Mouse (Mus musculus) intestine, embryonic 15.5 days (tissue): ENCODE results near the gene Cntnap1. TPM values are rescaled to one million over a fixed set of nuclear protein-coding genes. Genes with fewer than 3 reads are reported as not detected.

Experiments
- ATAC-seq: fragments of 200-750 bp; cut with Nextera tagmentation; 2 replicates; pipeline ENCODE4 v1.8.0; 2017; ENCODE audit warnings: moderate TSS enrichment, moderate library complexity
- H3K27ac ChIP-seq: fragments of 300-500 bp; sonication (generic); 2 replicates; pipeline ENCODE4 v1.5.1; 2015; ENCODE audit warnings: mild to moderate bottlenecking, inconsistent platforms
- H3K27me3 ChIP-seq: fragments of 300-500 bp; sonication (generic); replicated peaks from 2 replicates; pipeline ENCODE4 v1.6.1; 2015; ENCODE audit warnings: inconsistent platforms
- H3K36me3 ChIP-seq: fragments of 300-500 bp; sonication (generic); 2 replicates; pipeline ENCODE4 v1.6.1; 2015; ENCODE audit warnings: inconsistent platforms
- H3K4me1 ChIP-seq: fragments of 300-500 bp; sonication (generic); replicated peaks from 2 replicates; pipeline ENCODE4 v1.6.1; 2015; ENCODE audit warnings: inconsistent platforms
- H3K4me2 ChIP-seq: fragments of 300-500 bp; sonication (generic); replicated peaks from 2 replicates; pipeline ENCODE4 v1.6.1; 2015; ENCODE audit warnings: mild to moderate bottlenecking, inconsistent platforms
- H3K4me3 ChIP-seq: fragments of 300-500 bp; sonication (generic); replicated peaks from 2 replicates; pipeline ENCODE4 v1.5.1; 2015; ENCODE audit warnings: inconsistent platforms
- H3K9ac ChIP-seq: fragments of 300-500 bp; sonication (generic); 2 replicates; pipeline ENCODE4 v1.6.1; 2015; ENCODE audit warnings: inconsistent platforms
- H3K9me3 ChIP-seq: fragments of 300-500 bp; sonication (generic); 2 replicates; pipeline ENCODE4 v1.6.1; 2016; ENCODE audit warnings: inconsistent platforms
- WGBS: fragments of 180-500 bp; shearing (Covaris S2); methylation state at CpG from one replicate; pipeline ENCODE4 v1.1.7; 2015; 5-methylcytosine and 5-hydroxymethylcytosine counted together
- polyA plus RNA-seq: library from polyadenylated mRNA; unstranded; fragments of >200 nt; fragmentation: Nextera tagmentation; extraction: Ambion mirVana; gene quantifications from 2 replicates; pipeline ENCODE4 v1.2.1, GENCODE M21; 2015

Cntnap1 gene
- polyA plus RNA-seq, 1 experiment from 2014 or later = 0.82 TPM

DNA sequence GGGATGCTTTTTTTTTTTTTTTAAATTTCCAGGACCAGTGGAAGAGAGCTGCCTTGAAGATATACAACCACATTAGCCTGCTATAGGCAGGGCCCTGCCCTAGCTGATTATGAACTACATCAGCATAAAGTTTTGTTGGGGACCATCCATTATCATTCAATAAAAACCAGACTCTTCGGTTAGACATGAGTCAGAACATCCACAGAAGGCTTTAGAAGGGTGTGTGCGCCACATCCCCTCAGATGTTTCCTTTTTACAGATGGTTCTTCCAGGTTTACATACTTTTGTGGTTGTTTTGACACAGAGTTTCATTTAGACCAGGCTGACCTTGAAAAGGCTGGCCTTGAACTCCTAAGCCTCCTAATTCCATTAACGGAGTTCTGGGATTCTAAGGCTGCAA, 54.0 kb downstream of the Cntnap1 start:
- WGBS = 85% methylated on average over 3 of the region's 3 CpGs
- ATAC-seq = no peak

DNA sequence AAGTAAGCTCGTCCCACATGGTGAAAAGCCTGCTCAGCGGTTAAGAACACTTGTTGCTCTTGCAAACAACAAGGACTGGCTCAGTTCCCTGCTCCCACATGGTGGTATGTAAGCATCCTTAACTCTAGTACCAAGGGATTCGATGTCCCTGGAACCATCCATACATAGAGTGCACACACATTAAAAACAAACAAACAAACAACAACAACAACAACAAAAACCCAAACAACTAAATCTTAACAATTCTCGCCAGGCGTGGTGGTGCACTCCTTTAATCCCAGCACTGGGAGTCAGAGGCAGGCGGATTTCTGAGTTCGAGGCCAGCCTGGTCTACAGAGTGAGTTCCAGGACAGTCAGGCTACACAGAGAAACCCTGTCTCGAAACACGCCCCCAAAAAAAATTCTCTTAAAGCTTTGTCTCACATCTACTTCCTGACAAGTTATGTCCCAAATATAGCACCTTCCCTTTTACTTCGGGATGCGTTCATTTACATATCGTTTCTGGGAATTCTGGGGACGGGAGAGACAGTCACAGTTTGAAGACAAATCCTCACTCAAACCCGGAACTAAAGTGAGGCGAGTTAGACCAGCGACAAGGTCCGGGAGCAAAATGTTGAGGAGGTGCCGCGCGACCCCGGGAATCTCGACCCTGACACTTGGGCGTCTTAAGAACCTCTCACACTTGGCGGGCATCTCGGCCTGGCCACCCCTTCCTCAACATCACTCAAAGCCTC, 55.2 kb downstream of the Cntnap1 start:
- Histone ChIP-seq H3K9me3 (no peaks in the 10 kb centered on the region), H3K4me3 (peak overlapping the region; percentile 69), H3K4me1 (peaks cover 31% of the 10 kb centered on the region), H3K4me2 (peak overlapping the region; percentile 79), H3K27ac (peak overlapping the region; percentile 33; the same call in 1 of the 2 replicates), H3K27me3 (no peaks in the 10 kb centered on the region), H3K9ac (peak overlapping the region; percentile 70), H3K36me3 (no peaks in the 10 kb centered on the region)
- no peak for ATAC-seq
- WGBS = 18% methylated on average over 25 of the region's 25 CpGs

More for the DNA sequence above, 54.0 kb downstream of the Cntnap1 start:
- no peak overlapping the region for H3K9ac ChIP-seq
- H3K36me3 ChIP-seq = no peaks in the 10 kb centered on the region
- peaks cover 19% of the 10 kb centered on the region for H3K4me1 ChIP-seq
- no peak overlapping the region for H3K4me3 ChIP-seq
- no peaks in the 10 kb centered on the region for H3K9me3 ChIP-seq
- no peaks in the 10 kb centered on the region for H3K27me3 ChIP-seq
- H3K4me2 ChIP-seq = no peak overlapping the region
- H3K27ac ChIP-seq = no peak overlapping the region

DNA sequence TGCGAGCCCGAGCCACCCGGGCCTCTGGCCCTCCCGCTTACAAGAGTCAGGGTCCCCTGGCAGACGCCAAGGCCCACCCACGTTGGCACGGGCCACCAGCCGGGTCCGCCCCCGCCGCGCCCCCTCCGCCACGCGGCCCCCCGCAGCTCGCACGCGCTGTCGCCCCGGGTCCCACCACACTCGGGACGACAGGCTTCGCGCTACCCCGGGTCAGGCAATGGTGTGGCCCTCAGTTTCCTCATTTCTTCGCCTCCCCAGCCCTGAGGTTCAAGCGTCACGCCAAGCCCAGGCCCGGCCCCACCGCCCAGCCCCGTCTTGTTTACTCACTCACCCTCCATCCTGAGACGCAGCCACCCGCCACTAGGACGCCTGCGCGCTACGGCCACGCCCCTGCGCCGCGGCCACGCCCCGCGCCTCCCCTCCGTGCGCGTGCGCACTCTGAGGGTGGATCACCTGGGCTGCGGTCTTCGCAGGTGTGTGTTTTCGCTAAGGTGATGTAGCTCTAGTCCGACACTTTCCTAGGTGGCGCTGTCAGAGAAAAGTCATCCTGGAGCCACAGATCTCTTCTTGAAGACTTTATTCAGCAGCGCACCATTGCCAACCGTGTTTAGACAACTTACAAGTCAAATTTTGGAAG, 55.9 kb downstream of the Cntnap1 start, which contains the start of gene Ezh1:
Ezh1 (minus strand) TSS at position 399 of the 637 bp plus-strand sequence.
- peak; percentile 98 for ATAC-seq
- H3K36me3 ChIP-seq = no peaks in the 10 kb centered on the region
- H3K9me3 ChIP-seq = no peaks in the 10 kb centered on the region
- no peaks in the 10 kb centered on the region for H3K27me3 ChIP-seq
- peak within 1 kb of the TSS; percentile 79 for H3K4me2 ChIP-seq
- peak within 1 kb of the TSS; percentile 33; the same call in 1 of the 2 replicates for H3K27ac ChIP-seq
- WGBS = 1% methylated on average over 56 of the region's 56 CpGs
- peak within 1 kb of the TSS; percentile 70 for H3K9ac ChIP-seq
- peak within 1 kb of the TSS; percentile 69 for H3K4me3 ChIP-seq
- peaks cover 34% of the 10 kb centered on the region for H3K4me1 ChIP-seq

DNA sequence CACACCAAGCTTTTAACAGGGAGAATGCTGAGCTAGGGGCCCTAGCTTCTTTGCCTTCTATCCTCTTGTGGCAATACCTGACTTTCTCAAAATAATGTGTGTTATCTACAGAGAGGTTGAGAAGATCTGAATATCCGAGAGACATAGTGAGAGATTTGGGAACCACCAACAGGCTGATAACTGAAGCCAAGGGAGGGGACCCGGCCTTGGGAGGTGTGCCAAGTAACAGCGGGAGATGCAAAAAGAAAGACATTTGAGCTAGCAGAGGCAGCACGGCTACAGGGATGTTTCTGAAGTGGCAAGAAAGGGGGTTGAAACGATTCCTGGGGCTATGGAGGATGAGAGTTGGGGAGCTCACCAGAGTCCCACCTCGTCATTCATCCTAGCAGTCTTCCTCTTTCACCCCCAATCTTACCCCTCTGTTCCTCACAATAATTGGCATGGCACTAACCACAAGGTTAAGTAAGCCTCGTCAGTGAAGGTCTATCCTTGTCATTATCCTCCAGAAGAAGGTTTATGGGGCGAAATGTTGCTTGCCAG, 59.1 kb downstream of the Cntnap1 start:
- 47% methylated on average over 8 of the region's 8 CpGs for WGBS
- Histone ChIP-seq H3K36me3 (no peaks in the 10 kb centered on the region), H3K27ac (peak overlapping the region; percentile 84), H3K4me3 (no peak overlapping the region), H3K4me1 (peaks cover 45% of the 10 kb centered on the region), H3K9ac (no peak overlapping the region), H3K4me2 (0 out of 2 replicates have a peak overlapping the region, but pooled peaks have one; percentile 56), H3K9me3 (no peaks in the 10 kb centered on the region), H3K27me3 (no peaks in the 10 kb centered on the region)
- no peak for ATAC-seq

DNA sequence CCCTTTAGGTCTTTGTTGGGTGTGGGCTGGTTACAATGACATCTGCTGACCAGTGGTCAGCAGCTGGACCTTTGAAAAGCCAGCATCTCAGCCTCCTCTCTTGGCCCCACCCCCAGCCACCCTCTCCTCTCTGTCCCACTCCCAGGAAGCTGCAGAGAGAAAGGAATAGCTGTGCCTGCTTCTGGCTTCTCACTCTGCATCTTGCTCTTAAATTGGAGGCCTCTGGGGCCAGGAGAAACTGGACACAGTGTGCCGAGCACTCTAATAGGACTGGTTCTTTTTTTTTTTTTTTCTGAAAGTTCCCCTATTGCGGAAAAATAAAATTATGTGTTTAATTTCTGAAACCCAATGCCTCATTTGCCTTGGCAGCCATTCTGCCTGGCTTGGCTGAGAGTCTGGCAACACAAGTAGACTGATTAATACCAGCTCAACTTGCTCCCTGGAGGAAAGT, 59.8 kb downstream of the Cntnap1 start:
- H3K9ac ChIP-seq = no peak overlapping the region
- ATAC-seq = no peak
- no peaks in the 10 kb centered on the region for H3K27me3 ChIP-seq
- H3K9me3 ChIP-seq = no peaks in the 10 kb centered on the region
- H3K4me3 ChIP-seq = no peak overlapping the region
- peak overlapping the region; percentile 56; the same call in 1 of the 2 replicates for H3K4me2 ChIP-seq
- no peaks in the 10 kb centered on the region for H3K36me3 ChIP-seq
- H3K4me1 ChIP-seq = peaks cover 39% of the 10 kb centered on the region
- 31% methylated on average over 2 of the region's 2 CpGs for WGBS
- H3K27ac ChIP-seq = peak overlapping the region; percentile 84

DNA sequence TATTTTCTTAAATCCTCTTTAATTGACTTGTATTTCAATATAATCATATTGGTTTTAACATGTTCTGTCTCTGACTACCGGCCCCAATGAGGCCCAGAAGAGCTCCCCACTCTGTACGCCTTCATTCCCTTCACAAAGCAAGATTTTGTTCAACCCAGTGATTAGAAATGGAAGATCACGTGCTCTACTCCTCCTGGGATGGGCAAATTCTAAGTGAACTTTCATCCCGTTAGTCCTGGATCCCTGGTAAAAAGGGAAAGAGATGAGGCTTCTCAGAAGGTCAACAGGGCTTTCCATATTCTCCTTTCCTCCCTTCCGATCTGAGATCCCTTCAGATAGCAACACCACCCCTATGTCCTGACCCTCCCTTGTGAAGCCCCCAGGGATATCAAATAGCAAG, 60.2 kb downstream of the Cntnap1 start:
- Histone ChIP-seq H3K4me1 (peaks cover 35% of the 10 kb centered on the region), H3K4me2 (peak overlapping the region; percentile 56), H3K36me3 (no peaks in the 10 kb centered on the region), H3K27me3 (no peaks in the 10 kb centered on the region), H3K4me3 (no peak overlapping the region), H3K9ac (0 out of 2 replicates have a peak overlapping the region, but pooled peaks have one; percentile 2), H3K27ac (peak overlapping the region; percentile 84), H3K9me3 (no peaks in the 10 kb centered on the region)
- 28% methylated on average over 5 of the region's 5 CpGs for WGBS
- ATAC-seq = no peak

DNA sequence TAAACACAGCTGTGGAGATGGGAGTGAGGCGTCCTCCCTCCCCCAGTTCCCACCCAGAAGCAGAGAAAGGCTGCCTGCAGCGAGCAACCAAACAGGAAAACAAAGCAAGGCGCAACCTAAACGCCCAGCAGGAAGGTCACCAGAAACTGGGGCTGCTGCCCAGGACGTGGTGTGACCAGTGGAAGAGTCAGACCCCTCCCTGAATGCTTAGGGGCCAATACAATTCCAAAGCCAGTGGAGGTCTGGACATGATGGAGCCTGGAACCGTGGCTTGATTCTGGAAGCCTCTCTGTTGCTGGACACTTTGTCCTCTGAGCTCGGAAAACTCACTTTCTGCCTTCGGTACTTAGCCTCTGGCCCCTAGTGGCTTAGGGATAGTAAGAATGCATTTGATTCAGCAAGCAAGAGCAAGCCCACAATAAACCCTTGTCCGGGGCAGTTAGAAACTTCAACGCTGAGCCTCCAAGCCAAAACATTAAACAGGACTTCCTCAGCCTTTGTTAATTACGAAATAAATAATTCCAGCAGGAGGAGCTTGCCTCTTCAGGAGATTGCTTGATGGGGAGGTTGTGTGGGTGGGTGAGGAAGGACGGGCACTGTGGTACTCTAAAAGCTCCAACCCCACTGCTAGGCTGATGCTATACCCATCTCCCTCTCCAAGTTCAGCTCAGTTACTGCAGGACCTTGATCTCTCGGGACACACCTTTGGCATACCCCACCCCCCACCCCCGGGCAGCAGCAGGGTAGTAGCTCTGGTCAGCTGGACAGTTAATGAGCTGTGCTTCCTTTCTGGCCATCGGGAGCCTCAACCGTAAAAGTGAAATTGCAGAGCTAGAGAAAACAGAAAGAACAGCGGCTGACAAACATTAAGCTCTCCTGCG, 60.9 kb downstream of the Cntnap1 start:
- Histone ChIP-seq H3K4me2 (peak overlapping the region; percentile 56), H3K9ac (peak overlapping the region; percentile 2), H3K27me3 (no peaks in the 10 kb centered on the region), H3K4me3 (peak overlapping the region; percentile 19), H3K4me1 (peaks cover 35% of the 10 kb centered on the region), H3K9me3 (no peaks in the 10 kb centered on the region), H3K27ac (peak overlapping the region; percentile 84), H3K36me3 (no peaks in the 10 kb centered on the region)
- ATAC-seq = peak; percentile 28
- WGBS = 6% methylated on average over 18 of the region's 18 CpGs

DNA sequence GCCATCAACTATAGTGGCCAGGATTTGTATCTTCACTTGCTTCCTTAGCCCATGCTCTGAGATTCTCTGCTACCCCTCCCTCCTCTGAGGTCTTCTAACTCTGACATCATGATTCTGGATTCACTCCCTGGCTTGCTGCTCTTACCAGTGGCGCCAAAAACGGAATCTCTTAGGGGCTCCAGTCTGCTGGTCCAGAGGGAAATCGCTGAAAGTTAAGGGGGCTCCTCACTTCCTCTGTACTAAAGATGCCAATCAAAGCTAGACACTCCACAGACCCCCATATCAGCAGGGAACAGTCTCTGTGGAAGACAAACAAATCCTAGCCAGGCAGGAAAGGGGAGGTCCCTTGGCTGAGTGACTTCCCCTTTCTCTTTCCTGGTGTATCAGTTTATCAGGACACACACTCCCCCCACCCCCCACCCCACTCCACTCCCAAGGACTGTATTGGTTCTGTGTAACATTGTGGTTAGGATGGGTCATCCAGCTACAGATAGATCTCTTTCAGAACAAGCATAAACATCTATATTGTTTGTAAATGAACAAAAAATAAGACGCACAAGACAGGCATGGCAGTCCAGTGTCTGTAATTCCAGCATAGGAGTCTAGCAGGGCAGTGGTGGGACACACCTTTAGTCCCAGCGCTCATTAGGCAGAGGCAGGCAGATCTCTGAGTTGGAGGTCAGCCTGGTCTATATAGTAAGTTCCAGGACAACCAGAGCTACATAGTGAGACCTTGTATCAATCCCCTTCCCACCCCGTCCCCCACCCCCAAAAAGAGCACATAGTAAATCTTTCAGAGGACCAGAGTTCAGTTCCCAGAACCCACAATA, 61.9 kb downstream of the Cntnap1 start:
- ATAC-seq = peak; percentile 80
- 0 out of 2 replicates have a peak overlapping the region, but pooled peaks have one; percentile 2 for H3K9ac ChIP-seq
- H3K4me3 ChIP-seq = peak overlapping the region; percentile 19
- peaks cover 33% of the 10 kb centered on the region for H3K4me1 ChIP-seq
- peak overlapping the region; percentile 84 for H3K27ac ChIP-seq
- peak overlapping the region; percentile 56 for H3K4me2 ChIP-seq
- H3K27me3 ChIP-seq = no peaks in the 10 kb centered on the region
- no peaks in the 10 kb centered on the region for H3K36me3 ChIP-seq
- H3K9me3 ChIP-seq = no peaks in the 10 kb centered on the region
- 45% methylated on average over 6 of the region's 6 CpGs for WGBS

DNA sequence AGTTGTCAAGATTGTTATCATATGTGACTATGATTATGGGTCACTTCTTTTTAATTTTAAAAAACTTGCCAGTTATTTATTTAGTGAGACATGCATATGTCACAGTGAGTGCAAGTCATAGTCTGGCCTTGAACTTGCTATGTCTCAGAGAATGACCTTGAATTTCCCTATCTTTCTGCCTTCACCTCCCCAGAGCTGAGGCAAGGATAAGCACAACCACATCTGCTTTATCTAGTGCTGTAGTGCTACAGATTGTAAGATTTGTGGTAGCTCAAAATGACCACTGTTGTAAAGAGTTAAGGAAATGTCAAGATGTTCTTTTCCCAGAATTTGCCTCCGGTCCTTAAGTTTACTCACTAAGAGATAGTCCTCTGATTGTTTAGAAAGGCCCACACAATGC, 62.9 kb downstream of the Cntnap1 start:
- ATAC-seq = no peak
- Histone ChIP-seq H3K4me2 (no peak overlapping the region), H3K9ac (no peak overlapping the region), H3K4me3 (no peak overlapping the region), H3K27me3 (no peaks in the 10 kb centered on the region), H3K9me3 (no peaks in the 10 kb centered on the region), H3K4me1 (peaks cover 36% of the 10 kb centered on the region), H3K27ac (no peak overlapping the region), H3K36me3 (no peaks in the 10 kb centered on the region)
- WGBS = 53% methylated on average over 1 of the region's 1 CpGs

DNA sequence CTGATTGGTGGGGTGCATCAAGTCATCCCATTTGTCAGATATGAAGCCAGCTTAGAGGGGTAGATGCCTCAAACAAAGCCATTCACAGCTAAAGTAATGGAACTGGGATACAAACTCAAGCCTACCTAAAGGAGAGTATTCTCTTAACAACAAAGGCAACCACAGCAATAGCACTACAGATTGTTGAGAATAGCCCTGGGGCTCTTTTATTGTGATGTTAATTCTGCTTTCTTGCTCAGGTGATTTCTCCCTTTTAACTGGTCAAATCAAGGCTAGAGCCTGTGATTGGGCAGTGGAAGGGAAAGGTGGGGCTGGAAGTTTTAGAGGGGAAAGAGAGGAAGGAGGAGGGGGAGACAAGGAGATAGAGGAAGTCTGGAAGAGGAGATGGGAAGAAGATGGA, 63.8 kb downstream of the Cntnap1 start:
- no peaks in the 10 kb centered on the region for H3K9me3 ChIP-seq
- no peak for ATAC-seq
- H3K36me3 ChIP-seq = no peaks in the 10 kb centered on the region
- H3K4me3 ChIP-seq = no peak overlapping the region
- H3K9ac ChIP-seq = no peak overlapping the region
- H3K27me3 ChIP-seq = no peaks in the 10 kb centered on the region
- no peak overlapping the region for H3K4me2 ChIP-seq
- H3K4me1 ChIP-seq = peaks cover 36% of the 10 kb centered on the region
- no peak overlapping the region for H3K27ac ChIP-seq

DNA sequence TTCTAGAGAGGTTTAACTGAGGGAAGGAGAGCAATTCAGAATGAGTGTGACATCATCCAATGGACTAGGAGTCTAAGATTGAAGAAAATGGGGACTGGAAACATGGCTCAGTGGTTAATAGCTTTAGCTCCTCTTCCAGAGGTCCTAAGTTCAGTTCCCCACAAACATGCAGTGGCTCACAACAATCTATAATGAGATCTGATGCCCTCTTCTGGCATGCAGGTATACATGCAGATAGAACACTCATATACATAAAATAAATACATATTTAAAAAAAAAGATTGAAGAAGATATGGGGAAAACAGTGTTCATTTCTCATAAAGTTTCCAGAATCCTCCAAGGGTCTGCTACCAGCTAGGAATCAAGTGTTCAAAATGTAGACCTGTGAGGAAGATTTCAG, 65.1 kb downstream of the Cntnap1 start:
- no peak overlapping the region for H3K4me3 ChIP-seq
- H3K9ac ChIP-seq = no peak overlapping the region
- ATAC-seq = no peak
- H3K4me2 ChIP-seq = no peak overlapping the region
- no peaks in the 10 kb centered on the region for H3K9me3 ChIP-seq
- H3K36me3 ChIP-seq = no peaks in the 10 kb centered on the region
- no peak overlapping the region for H3K27ac ChIP-seq
- no peaks in the 10 kb centered on the region for H3K27me3 ChIP-seq
- peaks cover 25% of the 10 kb centered on the region for H3K4me1 ChIP-seq
